Mouse (Mus musculus) megakaryocyte, embryonic 14.5 days (primary cell): ENCODE results near the gene Gm43518.

Source experiments
- FLI1 ChIP-seq: IDR thresholded peaks from 2 replicates; pipeline ENCODE4 v1.6.1; 2012; ENCODE audit warnings: low read length, inconsistent platforms, mixed read lengths
- GATA1 ChIP-seq: IDR thresholded peaks from 3 replicates; pipeline ENCODE4 v1.6.1; 2012; ENCODE audit warnings: mixed read lengths, low read length, inconsistent platforms, borderline replicate concordance

DNA sequence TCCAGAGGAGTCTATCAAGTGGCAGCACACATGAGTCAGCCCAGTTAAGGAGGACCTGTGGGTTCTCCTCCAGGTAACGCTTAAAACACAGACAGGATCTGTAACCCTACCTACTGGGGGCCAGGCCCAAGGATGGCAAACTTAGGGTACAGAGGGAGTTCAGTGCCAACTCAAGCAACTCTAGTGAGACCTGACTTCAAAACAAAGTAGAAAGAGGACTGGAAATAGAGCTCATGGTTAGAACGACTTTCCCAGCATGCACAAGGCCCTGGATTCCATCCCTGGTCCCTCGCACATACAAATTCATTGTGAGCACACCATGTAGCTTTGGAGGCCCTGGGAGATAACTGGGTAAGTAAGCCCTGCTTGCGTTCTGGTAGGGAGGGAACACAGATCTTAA, 43.4 kb downstream of the Gm43518 start:
- TF ChIP-seq GATA1: no peak
- TF ChIP-seq FLI1: no peak
